Mouse (Mus musculus) cerebellum, adult 2 months (tissue): Measurements from ENCODE around the gene Pitpnm2.

Source experiments
- CTCF ChIP-seq: fragments of 200-500 bp; IDR thresholded peaks from 2 replicates; pipeline ENCODE4 v1.5.1; 2011; ENCODE audit warnings: low read depth, mild to moderate bottlenecking, control low read depth, low read length, moderate library complexity, borderline replicate concordance; ENCODE audit not compliant: insufficient read depth
- POLR2A ChIP-seq: fragments of 200-500 bp; IDR thresholded peaks from 2 replicates; pipeline ENCODE4 v1.6.1; 2011; ENCODE audit warnings: low read length, control low read depth, borderline replicate concordance; ENCODE audit not compliant: insufficient read depth

DNA sequence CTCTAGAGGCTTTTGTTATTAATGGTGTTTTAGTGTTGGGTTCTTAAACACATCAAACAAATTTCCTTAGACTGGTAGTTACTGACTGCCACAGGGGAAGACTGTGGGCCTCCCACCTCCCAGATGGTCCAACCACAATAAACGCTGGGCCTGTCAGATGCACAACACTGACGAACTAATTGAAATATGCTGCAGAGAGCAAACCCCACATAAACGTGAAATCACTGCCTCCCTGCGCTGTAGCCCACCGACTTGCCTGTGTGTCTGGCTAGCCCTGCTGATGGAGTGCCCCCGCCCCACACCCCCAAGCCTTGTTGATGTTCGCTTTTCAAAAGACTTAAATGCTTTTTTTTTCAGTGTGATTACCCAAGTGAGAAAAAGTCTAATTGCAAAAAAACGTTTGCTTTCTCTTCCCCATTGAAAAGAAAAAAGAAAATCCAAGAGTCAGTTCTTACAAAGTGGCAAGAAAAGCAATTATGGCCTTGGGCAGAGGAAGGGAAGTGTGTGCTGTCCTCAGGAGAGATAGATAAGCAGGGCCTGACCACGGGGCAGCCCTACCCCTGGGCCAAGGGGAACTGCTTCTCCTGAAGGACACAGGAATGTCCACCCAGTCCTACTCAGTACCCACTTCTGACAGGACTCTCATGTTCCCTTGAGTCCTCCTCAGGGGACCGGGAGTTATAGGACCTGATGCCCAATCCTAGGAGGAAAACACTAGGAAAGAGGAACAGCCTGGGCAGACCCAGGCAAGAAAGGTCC, 7.7 kb downstream of the Pitpnm2 start:
- no peak for TF ChIP-seq POLR2A
- TF ChIP-seq CTCF: no peak
